Mouse (Mus musculus): ENCODE measurements around the gene Ctnnd1.

- TF ChIP-seq FOSL1 (IDR thresholded peaks at IDR 0.05; ENCODE audit: insufficient read depth, low read length, poor library complexity, severe bottlenecking) = no peak
- no peak for TF ChIP-seq CEBPB (IDR thresholded peaks at IDR 0.05; ENCODE audit: low read depth)
These were observed 37.7 kb upstream of the Ctnnd1 start for GRCm38 (mm10) chr2:84688080-84688844.

All from C2C12 (cell line).